Mouse (Mus musculus): Measurements from ENCODE around the gene Olfr284. TPM values are rescaled to one million over a fixed set of nuclear protein-coding genes. Genes with fewer than 3 reads are reported as not detected.

Olfr284 gene
- under 1 TPM in 1 of 2 experiments, not detected in 1; 0.29 TPM for polyA plus RNA-seq (2017; shearing (Covaris generic))

GRCm38 (mm10) chr15:98340887-98341286 is at the start of gene Olfr284:
TSS of gene Olfr284 (minus strand) at chr15:98340987.

GRCm38 (mm10) chr15:98380846-98381245 is 40.1 kb upstream of the Olfr284 start, which contains the start of gene Olfr283:
TSS of gene Olfr283 (minus strand) at chr15:98380946.

GRCm38 (mm10) chr15:98317177-98317724 is 23.5 kb downstream of the Olfr284 start, which contains the start of gene Olfr285:
TSS of gene Olfr285 (minus strand) at chr15:98317353.

GRCm38 (mm10) chr15:98295628-98296551 is 44.9 kb downstream of the Olfr284 start, which contains the start of gene Zfp641:
TSS of gene Zfp641 (minus strand) at chr15:98296161.

Other genes with a start within 250 kb of the Olfr284 start
- 10 to 100 TPM in 1 of 2 experiments, 1 to 10 TPM in 1; 9.0 to 13.0 TPM for gene Pfkm, start 248.4 kb downstream of the Olfr284 start, polyA plus RNA-seq (2017; shearing (Covaris generic))
- 10 to 100 TPM; 42.2 to 54.6 TPM for gene Senp1, start 247.2 kb downstream of the Olfr284 start, polyA plus RNA-seq (2017; shearing (Covaris generic))
- 10 to 100 TPM; 38.4 to 41.8 TPM for gene Asb8, start 175.4 kb downstream of the Olfr284 start, polyA plus RNA-seq (2017; shearing (Covaris generic))
- under 1 TPM; 0.07 to 0.57 TPM for gene Ccdc184, start 173.8 kb downstream of the Olfr284 start, polyA plus RNA-seq (2017; shearing (Covaris generic))
- not detected for gene Olfr288, start 145.4 kb downstream of the Olfr284 start, polyA plus RNA-seq (2017; shearing (Covaris generic))
- under 1 TPM in 1 of 2 experiments, not detected in 1; 0.16 TPM for gene Gm44579, start 120.0 kb downstream of the Olfr284 start, polyA plus RNA-seq (2017; shearing (Covaris generic))
- not detected for gene Olfr287, start 119.9 kb downstream of the Olfr284 start, polyA plus RNA-seq (2017; shearing (Covaris generic))
- gene Olfr286, start 106.5 kb downstream of the Olfr284 start, polyA plus RNA-seq (2017; shearing (Covaris generic)) = under 1 TPM in 1 of 2 experiments, not detected in 1; 0.33 TPM
- under 1 TPM in 1 of 2 experiments, not detected in 1; 0.14 TPM for gene H1fnt, start 83.7 kb downstream of the Olfr284 start, polyA plus RNA-seq (2017; shearing (Covaris generic))
- gene Zfp641, start 44.8 kb downstream of the Olfr284 start, polyA plus RNA-seq (2017; shearing (Covaris generic)) = under 1 TPM in 1 of 2 experiments, not detected in 1; 0.39 TPM
- not detected for gene Olfr285, start 23.6 kb downstream of the Olfr284 start, polyA plus RNA-seq (2017; shearing (Covaris generic))
- gene Olfr283, start 40.0 kb upstream of the Olfr284 start, polyA plus RNA-seq (2017; shearing (Covaris generic)) = not detected
- not detected for gene Olfr282, start 90.2 kb upstream of the Olfr284 start, polyA plus RNA-seq (2017; shearing (Covaris generic))
- gene Olfr281, start 111.6 kb upstream of the Olfr284 start, polyA plus RNA-seq (2017; shearing (Covaris generic)) = under 1 TPM in 1 of 2 experiments, not detected in 1; 0.53 TPM
- not detected for gene OR5BS1P, start 128.9 kb upstream of the Olfr284 start, polyA plus RNA-seq (2017; shearing (Covaris generic))
- gene Lalba, start 141.7 kb upstream of the Olfr284 start, polyA plus RNA-seq (2017; shearing (Covaris generic)) = under 1 TPM in 1 of 2 experiments, not detected in 1; 0.50 TPM
- gene Olfr279, start 151.4 kb upstream of the Olfr284 start, polyA plus RNA-seq (2017; shearing (Covaris generic)) = under 1 TPM; 0.02 to 0.11 TPM
- 10 to 100 TPM; 70.4 to 98.0 TPM for gene Kansl2, start 193.3 kb upstream of the Olfr284 start, polyA plus RNA-seq (2017; shearing (Covaris generic))
- 10 to 100 TPM; 54.4 to 55.0 TPM for gene Ccnt1, start 229.9 kb upstream of the Olfr284 start, polyA plus RNA-seq (2017; shearing (Covaris generic))
- not detected for gene 4930415O20Rik, start 230.0 kb upstream of the Olfr284 start, polyA plus RNA-seq (2017; shearing (Covaris generic))